Mouse (Mus musculus): ENCODE results near the gene Dmd.
A peak's percentile ranks its signal among the peaks of the same experiment; 100 is the strongest.

Gene Dmd

DNA sequence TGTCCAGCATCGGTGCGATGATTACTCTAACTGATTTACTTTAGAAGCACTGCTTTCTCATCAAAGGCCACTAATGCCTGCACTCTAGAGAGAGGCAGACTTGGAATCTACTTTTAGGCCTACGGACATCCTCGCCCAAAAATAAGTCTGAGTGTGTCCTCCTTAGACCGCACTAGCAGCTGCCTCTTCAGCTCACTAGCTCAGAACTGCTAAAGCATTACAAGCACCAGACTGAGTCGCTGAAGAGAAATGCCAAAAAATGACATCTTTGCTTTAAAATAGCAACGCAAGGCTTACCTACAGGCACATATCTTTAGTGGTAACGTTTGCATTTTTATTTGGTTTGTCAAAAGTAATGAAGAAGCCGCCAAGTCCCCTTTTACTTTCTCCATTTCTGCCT, 2098.0 kb downstream of the Dmd start:
- no peak for DNase-seq (ENCODE audit: extremely low spot score, low read depth, low spot score)

DNA sequence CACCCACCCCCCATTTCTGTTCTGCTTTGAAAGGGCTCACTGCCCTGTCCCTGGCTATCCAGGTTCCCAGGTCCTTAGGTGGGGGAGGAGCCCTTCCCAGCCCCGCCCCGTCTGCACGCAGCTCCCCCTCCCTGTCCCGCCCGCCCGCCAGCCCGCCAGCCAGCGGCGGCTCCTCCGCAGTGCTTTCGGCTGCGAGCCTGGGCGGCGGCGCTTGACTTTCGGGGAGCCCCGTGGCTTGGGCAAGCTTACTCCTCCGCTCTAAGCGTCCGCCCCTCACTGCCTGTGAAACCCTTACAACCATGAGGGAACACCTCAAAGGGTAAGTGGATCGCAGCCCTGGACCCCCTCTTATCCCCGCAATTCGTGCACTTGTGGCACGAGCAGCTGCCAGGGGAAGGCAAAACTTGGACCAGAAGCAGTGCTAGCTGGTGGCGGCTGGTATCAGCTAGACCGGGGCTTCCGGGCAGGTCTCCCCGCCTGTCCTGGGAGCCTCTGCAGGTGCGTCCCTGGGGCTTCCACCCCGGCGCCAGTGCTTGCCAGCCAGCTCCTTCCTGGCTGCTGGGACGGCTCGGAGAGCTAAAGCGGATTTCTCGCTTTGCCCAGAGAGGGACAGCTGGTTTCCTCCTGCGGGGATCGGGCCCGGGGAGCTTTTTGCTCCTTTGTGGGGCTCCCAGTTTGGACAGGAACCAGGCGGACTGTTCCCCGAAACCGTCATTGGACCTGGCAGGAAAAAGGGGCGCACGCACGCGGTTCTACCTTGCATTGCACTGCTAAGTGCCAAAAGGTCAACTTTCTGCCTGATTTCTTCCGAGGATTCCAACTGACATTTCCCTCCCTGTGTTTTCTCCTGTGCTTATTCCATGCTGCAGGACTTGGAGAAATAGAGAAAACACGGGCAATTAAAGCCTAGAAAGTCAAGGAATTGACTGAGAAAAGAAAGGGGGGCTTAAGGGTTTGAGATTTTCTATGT, 2099.8 kb downstream of the Dmd start:
- no peak for DNase-seq (ENCODE audit: extremely low spot score, low read depth, low spot score)

DNA sequence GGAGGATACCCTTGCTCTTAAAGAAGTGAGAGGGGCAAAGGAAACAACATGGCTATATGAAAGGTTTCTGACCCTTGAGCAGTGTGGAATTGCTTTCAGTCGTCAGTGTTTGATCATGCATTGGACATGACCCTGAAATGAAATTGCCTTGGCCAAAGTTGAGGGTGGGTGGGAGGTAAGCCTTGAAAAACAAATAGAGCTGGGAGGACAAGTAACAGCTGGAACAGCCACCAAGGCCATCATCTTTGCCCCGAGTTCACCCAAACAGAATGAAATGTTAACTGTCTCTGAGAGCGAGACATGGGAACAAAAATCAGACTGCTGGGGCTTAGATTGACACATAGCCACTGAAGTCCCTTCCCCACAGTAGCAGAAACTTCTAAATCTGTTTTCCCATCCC, 2100.9 kb downstream of the Dmd start:
- DNase-seq (ENCODE audit: extremely low spot score, low read depth, low spot score), result no peak

DNA sequence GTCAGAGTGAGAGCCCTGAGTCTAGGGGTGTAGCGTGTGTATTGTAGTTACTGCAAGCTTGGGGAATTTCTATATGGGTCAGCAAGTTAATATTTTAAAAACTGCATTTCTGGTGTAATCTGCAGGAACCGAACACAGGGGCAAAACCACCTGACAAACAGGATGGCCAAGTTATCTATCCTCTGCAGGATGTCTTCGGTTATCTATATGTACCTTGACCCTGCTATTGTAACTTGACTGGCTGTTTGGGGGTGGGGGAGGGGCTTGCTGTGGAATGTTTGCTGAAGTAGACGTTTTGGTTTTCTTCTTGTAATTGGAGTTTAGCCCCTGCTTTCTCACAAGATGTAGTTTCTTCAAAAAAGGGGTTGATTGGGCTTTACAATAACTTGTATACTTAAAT, 2124.9 kb downstream of the Dmd start:
- no peak for DNase-seq (ENCODE audit: extremely low spot score, low read depth, low spot score)

DNA sequence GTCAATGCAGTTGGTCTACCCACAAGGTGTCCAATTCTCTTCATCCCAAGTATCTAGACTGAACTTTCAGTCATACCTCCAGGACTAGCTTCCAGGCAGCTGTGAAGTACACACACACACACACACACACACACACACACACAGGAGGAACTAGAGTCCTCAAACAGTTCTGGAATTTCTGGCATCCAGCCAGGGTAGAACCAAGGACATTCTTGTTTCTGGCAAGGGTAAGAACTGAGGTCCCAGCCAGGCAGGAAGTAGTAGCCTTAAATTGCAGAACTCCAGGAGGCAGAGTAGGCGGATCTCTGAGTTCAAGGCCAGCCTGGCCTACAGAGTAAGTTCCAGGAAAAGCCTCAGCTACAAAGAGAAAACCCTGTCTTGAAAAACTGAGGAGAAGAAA, 2128.2 kb downstream of the Dmd start:
- DNase-seq (ENCODE audit: extremely low spot score, low read depth, low spot score), result no peak

DNA sequence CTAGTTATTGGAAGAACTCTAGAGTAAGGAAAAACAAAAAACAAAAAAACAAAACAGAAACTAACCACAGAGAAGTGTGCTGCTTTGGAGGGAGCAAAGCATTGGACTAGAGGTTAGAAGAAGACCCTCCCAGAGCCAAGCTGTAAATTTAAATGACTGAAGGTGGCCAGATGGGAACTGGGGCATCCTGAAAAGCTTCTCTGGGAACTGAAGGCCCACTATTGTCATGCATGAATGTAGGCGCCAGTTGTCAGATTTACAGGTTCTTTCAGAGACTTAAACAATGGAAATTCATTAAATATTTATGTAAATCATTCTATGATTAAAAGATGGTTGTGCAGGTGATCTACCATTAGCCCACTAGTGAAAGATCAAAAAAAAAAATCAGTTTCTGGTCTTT, 2128.9 kb downstream of the Dmd start:
- no peak for DNase-seq (ENCODE audit: extremely low spot score, low read depth, low spot score)

DNA sequence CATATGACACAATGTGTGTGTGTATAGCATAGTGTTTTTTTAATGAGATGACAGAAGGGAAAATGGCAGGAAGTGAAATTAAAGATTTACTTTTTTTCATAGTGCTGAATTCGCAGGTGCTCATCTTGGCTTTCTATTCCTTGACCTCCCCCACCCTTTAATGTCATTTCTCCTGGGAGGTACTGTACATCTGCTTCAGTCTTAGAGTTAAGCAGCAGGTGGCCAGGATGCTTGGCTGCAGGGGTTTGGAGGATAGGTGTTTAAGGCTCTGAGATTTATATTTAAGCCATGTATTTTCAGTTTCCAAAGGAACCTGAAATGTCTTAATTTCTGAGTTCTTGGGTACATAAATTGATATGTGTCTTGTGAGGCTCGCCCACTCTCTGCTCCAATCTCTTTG, 2130.5 kb downstream of the Dmd start:
- DNase-seq (ENCODE audit: extremely low spot score, low read depth, low spot score), result no peak

DNA sequence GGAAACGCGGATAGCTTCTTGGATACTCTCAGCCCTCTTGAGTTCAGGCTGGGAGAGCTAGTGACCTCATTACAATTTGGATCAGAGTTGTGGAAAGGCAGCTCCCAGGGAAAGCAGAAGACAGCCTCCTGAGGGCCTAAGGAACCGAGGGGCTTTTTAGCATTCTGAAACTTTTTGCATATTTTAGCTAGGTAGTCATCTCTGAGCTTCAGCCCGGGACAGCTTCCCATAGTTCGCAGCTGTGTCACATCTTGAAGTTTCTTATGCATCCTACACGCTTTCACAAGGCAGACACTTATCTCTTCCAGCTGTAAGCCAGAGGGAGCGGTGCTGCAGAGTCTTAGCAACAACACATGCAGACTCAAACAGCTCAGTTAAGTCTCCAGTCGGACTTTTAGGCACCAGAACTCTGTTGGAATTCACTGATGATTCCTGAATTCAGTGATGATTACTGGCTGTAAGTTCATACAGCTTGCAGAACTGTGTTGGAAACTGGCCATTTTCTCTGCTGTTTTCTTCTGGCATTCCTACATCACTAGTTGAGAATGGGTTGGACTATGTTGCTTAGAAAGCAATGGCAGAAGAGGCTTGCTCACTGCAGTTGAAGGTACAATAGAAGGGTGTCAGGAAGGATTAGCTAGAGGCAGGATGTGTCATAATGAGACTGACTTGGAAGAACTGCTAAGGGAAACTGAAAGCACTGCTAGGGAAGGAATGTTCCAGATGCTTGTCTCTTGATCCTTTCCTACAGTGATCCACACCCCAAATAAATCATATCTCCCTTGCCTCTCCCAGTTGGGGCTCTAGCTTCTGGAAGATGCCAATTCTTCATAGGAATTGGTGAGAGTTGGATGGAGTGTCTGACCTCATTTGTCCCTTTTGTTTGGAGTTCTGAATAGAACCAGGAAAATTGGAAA, 2135.8 kb downstream of the Dmd start:
- no peak for DNase-seq (ENCODE audit: extremely low spot score, low read depth, low spot score)

DNA sequence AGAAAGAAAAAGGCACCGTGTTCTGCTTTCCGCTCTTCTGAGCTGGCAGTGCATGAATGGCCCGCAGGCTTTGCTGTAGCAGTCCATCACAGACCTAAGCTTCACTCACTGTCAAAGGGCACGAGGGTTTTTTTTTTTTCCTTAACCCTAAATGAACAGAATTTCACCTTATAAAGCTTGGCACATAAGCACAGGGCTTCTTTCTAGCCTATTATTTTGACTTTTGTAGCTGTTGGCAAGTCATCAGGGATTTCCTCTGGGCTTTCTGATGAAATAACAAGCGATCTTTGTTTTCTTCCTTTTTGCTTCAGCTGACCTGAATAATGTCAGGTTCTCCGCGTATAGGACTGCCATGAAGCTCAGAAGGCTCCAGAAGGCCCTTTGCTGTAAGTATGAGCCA, 2140.8 kb downstream of the Dmd start:
- DNase-seq (ENCODE audit: extremely low spot score, low read depth, low spot score), result no peak

DNA sequence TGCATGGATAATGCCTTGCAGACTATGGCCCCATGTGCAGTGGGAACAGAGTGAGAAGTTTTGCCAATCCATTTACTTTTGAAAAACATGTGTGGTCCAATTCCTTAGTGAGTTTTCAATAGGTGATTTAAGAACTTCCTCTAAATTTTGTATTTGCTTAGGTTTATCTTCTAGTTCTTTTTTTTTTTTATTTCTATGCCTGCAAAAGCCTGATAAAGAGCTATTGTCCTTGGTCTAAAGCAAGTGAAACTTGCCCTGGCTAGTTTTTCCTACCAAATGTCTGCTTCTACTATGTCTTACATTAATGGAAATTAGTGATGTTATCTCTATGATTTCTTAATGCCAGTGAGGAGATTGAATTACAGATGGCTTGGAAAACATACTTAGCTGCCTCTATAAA, 2144.7 kb downstream of the Dmd start:
- no peak for DNase-seq (ENCODE audit: extremely low spot score, low read depth, low spot score)

DNA sequence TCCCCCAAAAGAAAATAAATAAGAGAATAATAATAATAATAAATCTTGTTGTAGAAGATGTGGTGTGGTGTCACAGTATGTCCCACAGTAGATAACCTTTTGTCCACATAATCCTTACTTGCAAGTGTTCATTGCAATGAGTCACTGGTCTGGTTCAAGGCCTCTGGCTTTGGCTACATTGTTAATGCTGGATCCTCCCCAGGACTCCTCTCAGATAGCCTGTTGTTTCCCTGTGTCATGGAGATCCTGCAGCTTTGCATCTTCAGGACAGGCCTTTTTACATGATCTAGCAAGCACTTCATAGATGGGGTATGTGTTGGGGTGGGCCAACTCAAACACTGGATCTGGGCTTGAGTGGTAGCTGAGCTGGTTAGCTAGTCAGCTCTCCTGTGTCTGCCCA, 2150.0 kb downstream of the Dmd start:
- no peak for DNase-seq (ENCODE audit: extremely low spot score, low read depth, low spot score)

DNA sequence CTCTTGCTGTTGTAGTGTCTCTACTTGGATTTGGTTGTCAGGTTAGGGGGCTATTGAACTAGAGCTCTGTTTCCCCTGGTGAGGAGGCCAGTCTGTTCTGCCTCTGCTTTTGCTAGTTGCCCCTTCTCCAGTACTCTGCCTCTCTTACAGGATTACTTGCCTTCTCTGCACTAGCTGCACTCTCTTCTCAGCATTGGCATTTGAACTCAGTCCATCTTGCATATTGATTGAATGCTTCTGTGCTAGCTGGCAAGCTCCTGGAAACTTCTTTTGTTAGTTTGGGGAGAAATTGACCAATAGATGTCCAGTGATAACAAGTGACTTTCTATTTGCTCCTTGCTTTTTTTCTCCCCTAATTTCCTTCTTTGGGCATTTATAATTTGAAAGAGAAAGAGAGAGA, 2163.7 kb downstream of the Dmd start:
- no peak for DNase-seq (ENCODE audit: extremely low spot score, low read depth, low spot score)

DNA sequence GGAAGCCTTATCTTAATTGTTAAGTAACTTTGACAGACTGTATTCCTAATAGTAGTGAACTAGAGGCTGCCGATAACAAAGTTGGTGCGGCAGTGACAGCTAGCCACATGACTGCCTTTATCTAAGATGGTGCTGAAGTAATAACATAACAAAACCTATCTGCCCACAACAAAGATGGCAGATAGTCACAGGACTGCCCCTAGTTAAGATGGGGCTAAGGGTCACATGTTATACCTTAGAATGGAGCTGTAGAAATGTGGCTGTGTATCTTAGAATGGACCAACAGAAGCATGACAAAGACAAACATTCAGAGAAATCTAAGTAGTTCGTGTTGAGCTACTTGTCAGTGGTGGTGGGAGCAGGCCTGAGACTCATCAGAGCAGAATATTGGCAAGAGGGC, 2184.0 kb downstream of the Dmd start:
- no peak for DNase-seq (ENCODE audit: extremely low spot score, low read depth, low spot score)

DNA sequence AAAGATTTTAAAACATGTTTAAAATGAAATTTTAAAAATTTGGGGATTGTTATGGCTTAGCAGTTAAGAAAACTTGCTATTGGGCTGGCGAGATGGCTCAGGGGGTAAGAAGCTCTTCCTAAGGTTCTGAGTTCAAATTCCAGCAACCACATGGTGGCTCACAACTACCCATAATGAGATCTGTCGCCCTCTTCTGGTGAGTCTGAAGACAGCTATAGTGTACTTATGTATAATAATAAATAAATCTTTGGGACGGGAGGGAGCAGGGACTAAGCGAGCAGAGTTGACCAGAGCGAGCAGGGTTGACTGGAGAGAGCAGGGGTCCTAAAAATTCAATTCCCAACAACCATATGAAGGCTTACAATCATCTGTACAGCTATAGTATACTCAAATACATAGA, 2188.6 kb downstream of the Dmd start:
- no peak for DNase-seq (ENCODE audit: extremely low spot score, low read depth, low spot score)

DNA sequence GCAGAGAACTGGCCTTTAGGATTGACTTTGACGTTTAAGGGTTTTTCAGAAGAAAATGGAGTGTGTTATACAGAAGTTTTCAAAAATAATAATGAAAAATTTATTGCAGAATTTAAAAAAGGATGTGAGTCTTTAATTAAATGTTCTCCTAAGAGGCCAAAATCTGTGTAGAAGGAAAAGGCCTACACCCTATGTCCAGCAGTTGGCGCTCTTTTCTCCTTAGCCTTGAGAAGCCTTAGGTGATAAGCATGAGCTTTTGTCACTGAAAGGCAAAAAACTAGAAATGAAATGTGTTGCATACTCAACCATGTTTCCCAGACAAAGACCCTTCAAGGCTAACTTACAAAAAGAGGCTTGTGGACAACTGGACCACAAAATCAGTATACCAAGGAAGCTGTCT, 2222.6 kb downstream of the Dmd start:
- no peak for DNase-seq (ENCODE audit: extremely low spot score, low read depth, low spot score)

DNA sequence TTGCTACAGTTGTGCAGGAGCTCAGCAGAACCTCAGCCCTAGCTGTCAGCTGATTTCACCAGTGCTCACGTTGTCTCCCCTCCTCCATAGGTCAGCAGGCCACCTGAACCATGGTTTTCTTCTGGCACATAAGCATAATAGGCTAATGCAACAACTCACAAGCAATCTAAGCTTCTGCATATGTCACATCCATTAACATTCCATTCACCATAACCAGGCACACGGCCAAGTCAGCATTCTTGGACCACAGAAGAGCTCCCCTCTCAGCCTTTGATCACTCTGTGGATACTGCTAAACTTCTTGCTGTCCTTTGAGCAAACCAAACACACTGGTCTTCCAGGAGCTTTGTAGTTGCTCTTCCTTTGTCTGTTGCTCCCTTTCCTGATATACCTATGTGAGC, 2238.9 kb downstream of the Dmd start:
- DNase-seq (ENCODE audit: extremely low spot score, low read depth, low spot score), result no peak

DNA sequence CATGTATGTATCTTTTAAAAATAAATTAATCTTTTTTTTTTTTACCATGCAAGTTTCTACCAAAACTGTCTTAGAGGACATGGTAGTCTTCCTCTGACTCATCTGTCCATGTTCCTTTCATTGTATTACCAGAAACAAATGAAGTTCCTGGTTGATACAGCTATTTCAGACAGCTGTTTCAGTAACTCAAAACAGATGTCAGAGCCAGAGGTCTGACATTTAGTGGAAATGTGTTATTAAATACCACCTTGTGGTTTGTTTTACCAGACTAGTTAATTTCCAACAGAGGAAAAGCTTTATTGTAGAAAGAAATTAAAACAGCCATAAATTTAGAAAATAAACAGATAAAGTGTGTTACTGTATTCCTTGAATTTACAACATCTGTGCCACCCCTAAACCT, 2245.2 kb downstream of the Dmd start:
- DNase-seq (ENCODE audit: extremely low spot score, low read depth, low spot score), result peak; percentile 41

DNA sequence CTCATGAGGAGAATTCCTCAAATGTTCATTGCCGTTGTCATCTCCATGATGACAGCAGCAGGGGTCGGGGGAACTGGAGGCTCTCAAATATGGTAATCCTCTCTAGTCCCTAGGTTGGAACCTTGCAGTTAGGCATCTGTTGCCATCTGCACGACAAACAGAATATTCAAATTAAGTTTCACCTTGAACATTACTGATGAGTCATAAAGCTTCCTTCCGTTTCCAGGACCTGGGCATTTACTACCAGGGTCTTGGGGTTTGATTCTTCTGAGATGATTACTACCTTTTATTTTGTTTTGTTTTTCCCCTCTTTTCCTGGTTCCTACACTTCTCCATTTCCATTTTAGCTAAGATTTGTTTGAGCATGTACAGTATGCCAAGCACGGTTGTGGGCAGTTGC, 2249.0 kb downstream of the Dmd start:
- DNase-seq (ENCODE audit: extremely low spot score, low read depth, low spot score), result no peak

DNA sequence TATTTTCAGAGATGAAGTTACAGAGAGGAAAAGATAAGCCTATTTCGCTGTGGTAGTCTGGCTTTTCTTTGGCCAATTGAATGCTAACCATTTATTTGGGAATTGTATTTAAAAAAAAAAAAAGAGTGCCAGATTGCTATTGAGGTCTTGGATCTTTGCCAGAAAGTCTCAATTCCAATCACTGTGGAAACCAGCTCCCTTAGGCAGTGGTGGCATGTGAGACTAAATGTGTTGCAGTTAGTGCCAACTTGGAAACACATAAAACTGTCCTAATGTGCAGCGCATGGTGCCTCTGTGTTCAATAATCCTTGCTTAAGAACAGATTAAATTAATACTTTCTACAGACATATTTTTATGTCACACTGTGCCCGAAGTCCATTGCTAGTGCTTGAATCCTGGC, 2250.7 kb downstream of the Dmd start:
- no peak for DNase-seq (ENCODE audit: extremely low spot score, low read depth, low spot score)

DNA sequence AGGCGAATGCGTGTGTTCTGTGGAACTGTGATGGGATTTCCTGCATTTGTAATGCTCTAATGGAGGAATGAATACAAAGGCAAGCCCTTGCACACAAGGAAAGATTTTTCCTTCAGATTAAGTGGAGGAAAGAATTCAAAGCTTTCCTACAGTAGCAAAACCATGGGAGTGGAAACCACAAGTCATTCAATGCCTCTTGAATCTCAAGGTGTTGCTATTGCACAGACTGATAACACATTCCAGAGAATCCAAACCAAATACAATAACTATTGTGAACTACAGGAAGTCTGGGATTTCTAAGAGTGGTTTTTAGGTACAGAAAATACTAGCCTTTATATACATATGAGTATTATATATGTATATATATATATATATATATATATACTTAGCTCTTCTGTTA, 2258.3 kb downstream of the Dmd start:
- no peak for DNase-seq (ENCODE audit: extremely low spot score, low read depth, low spot score)

DNA sequence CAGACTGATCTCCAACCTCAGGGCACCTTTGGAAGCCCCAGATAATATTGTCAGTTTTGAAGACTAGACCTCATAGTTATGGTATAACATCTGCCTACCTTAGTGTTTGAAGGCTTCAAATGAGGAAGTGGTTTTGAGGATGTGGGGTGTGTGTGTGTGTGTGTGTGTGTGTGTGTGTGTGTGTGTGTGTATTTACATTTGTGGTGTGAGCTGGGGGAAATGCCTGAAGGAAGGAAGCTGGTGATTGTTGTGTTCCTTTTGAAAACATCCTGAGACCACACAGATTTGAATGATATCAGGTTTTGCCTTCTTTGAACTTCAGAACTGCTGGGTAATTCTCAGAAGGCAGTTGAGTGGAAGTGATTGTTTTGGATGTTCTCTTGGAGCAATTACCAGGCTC, 2278.2 kb downstream of the Dmd start:
- no peak for DNase-seq (ENCODE audit: extremely low spot score, low read depth, low spot score)

DNA sequence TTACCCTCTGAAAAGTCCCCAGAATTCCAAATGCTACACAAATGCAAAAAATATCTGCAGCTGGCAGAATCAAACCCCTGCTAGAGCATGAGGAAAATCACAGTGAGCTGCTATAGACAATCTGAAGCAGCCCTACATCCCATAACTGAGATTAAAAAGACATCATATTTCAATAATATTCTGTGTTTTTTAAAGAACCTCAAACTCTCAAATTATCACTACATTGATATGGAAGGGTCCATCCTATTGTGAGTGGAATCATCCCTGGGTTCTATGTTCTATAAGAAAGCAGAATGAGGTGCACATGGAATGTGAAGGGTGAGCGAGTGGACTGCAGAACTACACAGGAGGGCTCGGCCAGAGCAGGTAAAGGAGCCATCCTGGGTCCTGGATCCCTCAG, 2300.7 kb downstream of the Dmd start, which contains the start of gene Fthl17a:
Gene Fthl17a, plus strand, starts transcription at position 301 of the 400 bp plus-strand sequence.
- DNase-seq (ENCODE audit: extremely low spot score, low read depth, low spot score), result no peak
